Mouse (Mus musculus) embryo, embryonic 11 days (tissue): ENCODE data around the gene Spata45.
"Not testable (repeated sequence)": the region's sequence is repeated elsewhere in the genome, so short reads cannot be mapped to it uniquely, and the experiment has no call there.

Source experiments
- DNase-seq: peaks from one replicate; pipeline ENCODE4 v3.0.0-alpha.2; 2015

The Spata45 gene

GRCm38 (mm10) chr1:191036554-191037334, at the start of gene Spata45:
Gene Spata45 (plus strand): TSS chr1:191036639.
- no peak for DNase-seq

GRCm38 (mm10) chr1:190989437-190990082, 46.9 kb upstream of the Spata45 start:
- DNase-seq = peak; percentile 7

- DNase-seq = no peak
Measured at GRCm38 (mm10) chr1:190995548-190995947, 40.9 kb upstream of the Spata45 start.

GRCm38 (mm10) chr1:190996346-190996877, 40.0 kb upstream of the Spata45 start:
- DNase-seq = no peak

GRCm38 (mm10) chr1:190998027-190998426, 38.4 kb upstream of the Spata45 start:
- DNase-seq = no peak

- DNase-seq = no peak
Measured at GRCm38 (mm10) chr1:191000686-191001085, 35.8 kb upstream of the Spata45 start.

GRCm38 (mm10) chr1:191002201-191002600, 34.2 kb upstream of the Spata45 start:
- peak; percentile 44 for DNase-seq

GRCm38 (mm10) chr1:191008707-191009106, 27.7 kb upstream of the Spata45 start:
- DNase-seq = no peak

GRCm38 (mm10) chr1:191014271-191014670, 22.2 kb upstream of the Spata45 start:
- no peak for DNase-seq

GRCm38 (mm10) chr1:191019803-191020202, 16.6 kb upstream of the Spata45 start:
- DNase-seq = no peak

- no peak for DNase-seq
Measured at GRCm38 (mm10) chr1:191020217-191020924, 16.1 kb upstream of the Spata45 start.

GRCm38 (mm10) chr1:191021016-191021415, 15.4 kb upstream of the Spata45 start:
- no peak for DNase-seq

- DNase-seq = no peak
Measured at GRCm38 (mm10) chr1:191023140-191023539, 13.3 kb upstream of the Spata45 start.

- not testable (repeated sequence) for DNase-seq
Measured at GRCm38 (mm10) chr1:191023806-191024205, 12.6 kb upstream of the Spata45 start.

GRCm38 (mm10) chr1:191025016-191026012, 11.1 kb upstream of the Spata45 start:
- no peak for DNase-seq

GRCm38 (mm10) chr1:191026021-191026713, 10.3 kb upstream of the Spata45 start, which contains the start of gene Flvcr1:
Gene Flvcr1 (minus strand): TSS chr1:191026158.
- DNase-seq = peak; percentile 100

- no peak for DNase-seq
Measured at GRCm38 (mm10) chr1:191030182-191030581, 6.3 kb upstream of the Spata45 start.

- not testable (repeated sequence) for DNase-seq
Measured at GRCm38 (mm10) chr1:191030922-191031425, 5.5 kb upstream of the Spata45 start.

GRCm38 (mm10) chr1:191035649-191036048, 790 bp upstream of the Spata45 start:
- no peak for DNase-seq

GRCm38 (mm10) chr1:191037999-191038398, 1.6 kb downstream of the Spata45 start:
- no peak for DNase-seq

GRCm38 (mm10) chr1:191041352-191041751, 4.9 kb downstream of the Spata45 start:
- DNase-seq = no peak
